Mouse (Mus musculus): ENCODE results near the gene Actr10. TPM values are rescaled to one million over a fixed set of nuclear protein-coding genes. Genes with fewer than 3 reads are reported as not detected.

Actr10 gene
- polyA plus RNA-seq, 1 experiment from 2014 or later, result 181 TPM

GRCm38 (mm10) chr12:70997225-70997624 lies 59.6 kb downstream of the Actr10 start:
- H3K9me3 ChIP-seq (replicated peaks), result no peaks in the 10 kb centered on the region
- peaks cover 18% of the 10 kb centered on the region for H3K4me1 ChIP-seq (replicated peaks)
- no peak overlapping the region for H3K4me2 ChIP-seq
- no peak overlapping the region for H3K4me3 ChIP-seq
- no peak overlapping the region for H3K9ac ChIP-seq
- H3K36me3 ChIP-seq, result peaks cover 42% of the 10 kb centered on the region
- no peak for ATAC-seq (replicated peaks; ENCODE audit: insufficient number of reproducible peaks, insufficient read depth, low FRiP score, low read depth)
- WGBS, result 89% methylated on average over 5 of the region's 5 CpGs
- no peak overlapping the region for H3K27ac ChIP-seq
- no peaks in the 10 kb centered on the region for H3K27me3 ChIP-seq

GRCm38 (mm10) chr12:70999423-70999903 lies 61.8 kb downstream of the Actr10 start:
- WGBS, result 26% methylated on average over 5 of the region's 5 CpGs
- H3K27me3 ChIP-seq, result no peaks in the 10 kb centered on the region

GRCm38 (mm10) chr12:71000344-71000743 lies 62.7 kb downstream of the Actr10 start:
- H3K4me1 ChIP-seq (replicated peaks), result peaks cover 21% of the 10 kb centered on the region
- no peaks in the 10 kb centered on the region for H3K27me3 ChIP-seq
- ATAC-seq (replicated peaks; ENCODE audit: insufficient number of reproducible peaks, insufficient read depth, low FRiP score, low read depth), result no peak
- no peaks in the 10 kb centered on the region for H3K9me3 ChIP-seq (replicated peaks)
- H3K4me3 ChIP-seq, result no peak overlapping the region
- no peak overlapping the region for H3K9ac ChIP-seq
- no peak overlapping the region for H3K4me2 ChIP-seq
- 78% methylated on average over 1 of the region's 1 CpGs for WGBS
- peak overlapping the region; percentile 54; the same call in 1 of the 2 replicates for H3K27ac ChIP-seq
- H3K36me3 ChIP-seq, result peaks cover 29% of the 10 kb centered on the region

More at GRCm38 (mm10) chr12:70999423-70999903, 61.8 kb downstream of the Actr10 start:
- Histone ChIP-seq H3K36me3 (peaks cover 30% of the 10 kb centered on the region), H3K9ac (no peak overlapping the region), H3K4me2 (peak overlapping the region; percentile 3), H3K4me3 (peak overlapping the region; percentile 0; the same call in 1 of the 2 replicates), H3K4me1 (replicated peaks) (peaks cover 18% of the 10 kb centered on the region), H3K9me3 (replicated peaks) (no peaks in the 10 kb centered on the region), H3K27ac (peak overlapping the region; percentile 54)
- ATAC-seq (replicated peaks; ENCODE audit: insufficient number of reproducible peaks, insufficient read depth, low FRiP score, low read depth), result no peak

- Histone ChIP-seq H3K27me3 (no peaks in the 10 kb centered on the region), H3K4me2 (no peak overlapping the region), H3K36me3 (peaks cover 29% of the 10 kb centered on the region), H3K4me1 (replicated peaks) (peaks cover 27% of the 10 kb centered on the region), H3K9ac (no peak overlapping the region), H3K9me3 (replicated peaks) (no peaks in the 10 kb centered on the region), H3K27ac (0 out of 2 replicates have a peak overlapping the region, but pooled peaks have one; percentile 11), H3K4me3 (no peak overlapping the region)
- WGBS, result 68% methylated on average over 6 of the region's 6 CpGs
- ATAC-seq (replicated peaks; ENCODE audit: insufficient number of reproducible peaks, insufficient read depth, low FRiP score, low read depth), result no peak
Observed at GRCm38 (mm10) chr12:71001456-71001855, 63.8 kb downstream of the Actr10 start.

GRCm38 (mm10) chr12:71003760-71004426 lies 66.2 kb downstream of the Actr10 start:
- Histone ChIP-seq H3K4me3 (no peak overlapping the region), H3K9ac (no peak overlapping the region), H3K4me1 (replicated peaks) (peaks cover 32% of the 10 kb centered on the region), H3K27me3 (no peaks in the 10 kb centered on the region), H3K9me3 (replicated peaks) (no peaks in the 10 kb centered on the region), H3K4me2 (no peak overlapping the region), H3K27ac (no peak overlapping the region), H3K36me3 (peaks cover 45% of the 10 kb centered on the region)
- WGBS, result 94% methylated on average over 5 of the region's 6 CpGs
- no peak for ATAC-seq (replicated peaks; ENCODE audit: insufficient number of reproducible peaks, insufficient read depth, low FRiP score, low read depth)

GRCm38 (mm10) chr12:71006141-71006540 lies 68.5 kb downstream of the Actr10 start:
- peaks cover 54% of the 10 kb centered on the region for H3K36me3 ChIP-seq
- no peak for ATAC-seq (replicated peaks; ENCODE audit: insufficient number of reproducible peaks, insufficient read depth, low FRiP score, low read depth)

GRCm38 (mm10) chr12:71006901-71007300 lies 69.2 kb downstream of the Actr10 start:
- no peak overlapping the region; the same call in 1 of the 2 replicates for H3K27ac ChIP-seq
- ATAC-seq (replicated peaks; ENCODE audit: insufficient number of reproducible peaks, insufficient read depth, low FRiP score, low read depth), result no peak
- 55% methylated on average over 7 of the region's 7 CpGs for WGBS

More at GRCm38 (mm10) chr12:71006141-71006540, 68.5 kb downstream of the Actr10 start:
- 87% methylated on average over 6 of the region's 6 CpGs for WGBS
- no peaks in the 10 kb centered on the region for H3K9me3 ChIP-seq (replicated peaks)
- no peak overlapping the region for H3K4me3 ChIP-seq
- no peaks in the 10 kb centered on the region for H3K27me3 ChIP-seq
- no peak overlapping the region for H3K4me2 ChIP-seq
- peaks cover 26% of the 10 kb centered on the region for H3K4me1 ChIP-seq (replicated peaks)
- H3K27ac ChIP-seq, result no peak overlapping the region
- H3K9ac ChIP-seq, result no peak overlapping the region

GRCm38 (mm10) chr12:71009769-71010168 lies 72.1 kb downstream of the Actr10 start:
- peak; percentile 64; the same call in 1 of the 2 replicates for ATAC-seq (replicated peaks; ENCODE audit: insufficient number of reproducible peaks, insufficient read depth, low FRiP score, low read depth)
- WGBS, result 31% methylated on average over 4 of the region's 4 CpGs

More at GRCm38 (mm10) chr12:71006901-71007300, 69.2 kb downstream of the Actr10 start:
- Histone ChIP-seq H3K36me3 (peaks cover 54% of the 10 kb centered on the region), H3K4me2 (no peak overlapping the region), H3K9me3 (replicated peaks) (no peaks in the 10 kb centered on the region), H3K9ac (no peak overlapping the region), H3K27me3 (no peaks in the 10 kb centered on the region), H3K4me3 (no peak overlapping the region), H3K4me1 (replicated peaks) (peaks cover 25% of the 10 kb centered on the region)

More at GRCm38 (mm10) chr12:71009769-71010168, 72.1 kb downstream of the Actr10 start:
- Histone ChIP-seq H3K9me3 (replicated peaks) (no peaks in the 10 kb centered on the region), H3K27ac (0 out of 2 replicates have a peak overlapping the region, but pooled peaks have one; percentile 29), H3K4me1 (replicated peaks) (peaks cover 45% of the 10 kb centered on the region), H3K36me3 (peaks cover 54% of the 10 kb centered on the region), H3K4me2 (no peak overlapping the region), H3K9ac (no peak overlapping the region), H3K4me3 (no peak overlapping the region), H3K27me3 (no peaks in the 10 kb centered on the region)

Other genes with a start within 250 kb of the Actr10 start
- 23.0 and 26.0 TPM in 2 replicates for gene Frmd6, start 112.3 kb upstream of the Actr10 start, polyA plus RNA-seq (2015; fragmentation: Nextera tagmentation; extraction: Ambion mirVana)
- gene Psma3, start 36.8 kb downstream of the Actr10 start, polyA plus RNA-seq (2015; fragmentation: Nextera tagmentation; extraction: Ambion mirVana), result 388 and 430 TPM in 2 replicates
- 25.4 and 26.4 TPM in 2 replicates for gene Arid4a, start 78.1 kb downstream of the Actr10 start, polyA plus RNA-seq (2015; fragmentation: Nextera tagmentation; extraction: Ambion mirVana)
- 0.25 TPM in 1 of 2 replicates, not detected in the other for gene Tomm20l, start 173.6 kb downstream of the Actr10 start, polyA plus RNA-seq (2015; fragmentation: Nextera tagmentation; extraction: Ambion mirVana)
- gene Timm9, start 198.8 kb downstream of the Actr10 start, polyA plus RNA-seq (2015; fragmentation: Nextera tagmentation; extraction: Ambion mirVana), result 90.9 and 98.9 TPM in 2 replicates
- 8.4 and 8.6 TPM in 2 replicates for gene 2700049A03Rik, start 199.0 kb downstream of the Actr10 start, polyA plus RNA-seq (2015; fragmentation: Nextera tagmentation; extraction: Ambion mirVana)

All from heart, embryonic 15.5 days (tissue).